ENCODE assay signal across 24 mouse cellular contexts in the genomic region with DNA sequence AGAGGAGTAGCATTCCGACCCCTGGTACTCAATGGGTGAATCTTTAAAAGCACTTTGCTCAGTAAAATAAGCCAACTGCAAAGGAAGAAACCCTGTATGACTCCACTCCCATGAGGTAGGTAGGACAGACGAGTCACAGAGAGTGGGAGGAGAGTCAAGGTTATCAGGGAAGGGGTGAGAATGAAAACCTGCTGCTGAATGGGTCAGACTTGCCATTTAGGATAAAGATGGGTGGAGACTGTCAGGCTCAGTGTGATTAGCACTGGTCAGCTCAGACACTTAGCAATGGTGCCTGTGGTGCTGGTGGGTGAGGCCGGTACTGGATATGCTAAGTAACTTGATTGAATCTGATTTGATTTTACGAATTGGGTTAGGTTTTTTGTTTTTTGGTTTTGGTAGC.
"Had no signal": no experiment of that assay in that cellular context is flagged by ENCODE, and none has a peak within 500 bp of the region (broad histone marks: within the 10 kb centered on the region; RNA-seq: fewer than 3 reads in every experiment).

No protein-coding gene starts in this region.

- H3K4me1 ChIP-seq: embryonic facial prominence, embryonic 12.5 days; embryonic facial prominence, embryonic 15.5 days had no signal

- H3K4me3 ChIP-seq: embryonic facial prominence, embryonic 10.5 days; embryonic facial prominence, embryonic 12.5 days; embryonic facial prominence, embryonic 13.5 days; embryonic facial prominence, embryonic 15.5 days; erythroblast, embryonic 14.5 days; forebrain, embryonic 10.5 days; forebrain, embryonic 12.5 days; forebrain, embryonic 13.5 days; forebrain, embryonic 15.5 days; gastrocnemius, adult 2 months; heart, adult 2 months had no signal

- H3K9me3 ChIP-seq: embryonic facial prominence, embryonic 10.5 days; embryonic facial prominence, embryonic 12.5 days; embryonic facial prominence, embryonic 13.5 days; embryonic facial prominence, embryonic 15.5 days; forebrain, embryonic 15.5 days had no signal

- H3K27ac ChIP-seq: embryonic facial prominence, embryonic 10.5 days; embryonic facial prominence, embryonic 12.5 days; embryonic facial prominence, embryonic 13.5 days; embryonic facial prominence, embryonic 15.5 days; forebrain, embryonic 10.5 days; forebrain, embryonic 12.5 days; forebrain, embryonic 13.5 days; forebrain, embryonic 15.5 days; gastrocnemius, adult 2 months; heart, adult 2 months had no signal

- H3K9ac ChIP-seq: embryonic facial prominence, embryonic 12.5 days; embryonic facial prominence, embryonic 13.5 days; embryonic facial prominence, embryonic 15.5 days; forebrain, embryonic 12.5 days; forebrain, embryonic 13.5 days; forebrain, embryonic 15.5 days; forebrain, postnatal 0 days had no signal

- H3K27me3 ChIP-seq: embryonic facial prominence, embryonic 12.5 days; embryonic facial prominence, embryonic 13.5 days; embryonic facial prominence, embryonic 15.5 days; forebrain, embryonic 15.5 days had no signal

- DNase-seq: cerebellum, adult 9-10 months; cerebellum, adult 9-11 months; cerebellum, postnatal 10 days; cerebellum, postnatal 14 days; cerebellum, postnatal 25 days; cerebellum, postnatal 36 days; embryo, embryonic 11 days; forebrain, postnatal 0 days; gastrocnemius, adult 2 months; gastrocnemius, postnatal 10 days; gastrocnemius, postnatal 14 days; gastrocnemius, postnatal 25 days; gastrocnemius, postnatal 36 days; heart, adult 18-20 months; heart, adult 2 months had no signal

- H3K36me3 ChIP-seq: embryonic facial prominence, embryonic 10.5 days; embryonic facial prominence, embryonic 12.5 days; embryonic facial prominence, embryonic 13.5 days; embryonic facial prominence, embryonic 15.5 days; forebrain, embryonic 10.5 days; forebrain, embryonic 12.5 days; forebrain, embryonic 15.5 days had no signal
